Mouse (Mus musculus) ES-E14 (cell line): Measurements from ENCODE around the gene Trcg1.

Source experiments
- CHD2 ChIP-seq: IDR thresholded peaks from 2 replicates; pipeline ENCODE4 v1.6.1; 2014; ENCODE audit warnings: mild to moderate bottlenecking, low read depth, low read length, inconsistent platforms
- HCFC1 ChIP-seq: IDR thresholded peaks from 2 replicates; pipeline ENCODE4 v1.6.1; 2012; ENCODE audit warnings: low read length, inconsistent platforms, borderline replicate concordance; ENCODE audit not compliant: insufficient read depth
- ZNF384 ChIP-seq: IDR thresholded peaks from 2 replicates; pipeline ENCODE4 v1.6.1; 2012; ENCODE audit warnings: low read depth, low read length, inconsistent platforms

GRCm38 (mm10) chr9:57254823-57255495 is 18.6 kb downstream of the Trcg1 start:
- TF ChIP-seq HCFC1 (no peak), CHD2 (no peak), ZNF384 (no peak)
